Mouse (Mus musculus) spleen, postnatal 4 days (tissue): ENCODE measurements around the gene Elane.
A peak's percentile ranks its signal among the peaks of the same experiment; 100 is the strongest.

Experiments
- DNase-seq, 2 experiments: peaks; one replicate each; pipeline ENCODE4 v3.0.0; 2022; ENCODE audit warnings: low spot score in 2 of 2

The Elane gene

GRCm38 (mm10) chr10:79886054-79886453 is at the start of gene Elane:
Gene Elane (plus strand): TSS chr10:79886247.
- DNase-seq, result no peak

- DNase-seq, result no peak
These were observed 49.1 kb upstream of the Elane start for GRCm38 (mm10) chr10:79836918-79837317.

GRCm38 (mm10) chr10:79838151-79838550 is 47.9 kb upstream of the Elane start:
- no peak for DNase-seq

DNA sequence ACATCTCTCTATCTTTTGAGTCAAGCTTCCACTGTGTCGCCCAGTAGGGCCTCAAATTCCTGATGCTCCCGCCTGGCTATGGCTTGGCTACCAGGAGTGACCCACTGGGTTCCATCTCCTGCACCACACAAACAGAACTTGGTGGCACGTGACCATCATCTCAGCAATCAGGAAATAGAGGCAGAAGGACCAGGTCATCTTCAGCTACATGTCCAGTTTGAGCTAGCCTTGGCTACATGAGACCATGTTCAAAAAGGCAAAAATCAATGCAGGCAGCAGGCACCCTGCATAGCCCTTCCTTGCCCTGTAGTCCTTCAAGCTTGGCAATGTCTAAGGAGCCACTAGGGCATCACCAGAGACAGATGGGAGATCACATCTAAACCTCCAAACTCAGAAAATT is 46.0 kb upstream of the Elane start:
- no peak for DNase-seq

GRCm38 (mm10) chr10:79840644-79841551 is 45.1 kb upstream of the Elane start:
- no peak for DNase-seq

- no peak for DNase-seq
These were observed 43.7 kb upstream of the Elane start for GRCm38 (mm10) chr10:79842322-79842721.

- DNase-seq, result no peak
These were observed 42.6 kb upstream of the Elane start for GRCm38 (mm10) chr10:79843476-79843875.

DNA sequence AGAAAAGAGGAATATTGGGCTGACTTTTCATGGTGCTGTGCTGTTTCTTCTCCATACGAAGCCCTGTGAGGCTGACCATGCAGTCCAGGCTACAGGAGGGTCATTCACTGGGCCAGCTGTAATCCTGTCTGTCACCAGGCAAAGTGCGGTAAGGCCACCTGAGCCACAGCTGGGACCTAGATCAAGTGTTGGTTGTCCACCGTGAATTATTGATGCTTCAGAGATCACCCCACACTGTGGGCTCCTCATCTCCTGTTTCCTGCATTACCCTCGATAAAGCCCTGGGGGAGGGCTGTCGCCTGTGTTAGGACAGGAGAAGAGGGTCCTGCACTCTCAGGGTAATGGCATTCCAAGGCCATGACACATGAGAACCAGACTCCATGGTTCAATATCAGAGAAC is 39.5 kb upstream of the Elane start:
- no peak for DNase-seq

DNA sequence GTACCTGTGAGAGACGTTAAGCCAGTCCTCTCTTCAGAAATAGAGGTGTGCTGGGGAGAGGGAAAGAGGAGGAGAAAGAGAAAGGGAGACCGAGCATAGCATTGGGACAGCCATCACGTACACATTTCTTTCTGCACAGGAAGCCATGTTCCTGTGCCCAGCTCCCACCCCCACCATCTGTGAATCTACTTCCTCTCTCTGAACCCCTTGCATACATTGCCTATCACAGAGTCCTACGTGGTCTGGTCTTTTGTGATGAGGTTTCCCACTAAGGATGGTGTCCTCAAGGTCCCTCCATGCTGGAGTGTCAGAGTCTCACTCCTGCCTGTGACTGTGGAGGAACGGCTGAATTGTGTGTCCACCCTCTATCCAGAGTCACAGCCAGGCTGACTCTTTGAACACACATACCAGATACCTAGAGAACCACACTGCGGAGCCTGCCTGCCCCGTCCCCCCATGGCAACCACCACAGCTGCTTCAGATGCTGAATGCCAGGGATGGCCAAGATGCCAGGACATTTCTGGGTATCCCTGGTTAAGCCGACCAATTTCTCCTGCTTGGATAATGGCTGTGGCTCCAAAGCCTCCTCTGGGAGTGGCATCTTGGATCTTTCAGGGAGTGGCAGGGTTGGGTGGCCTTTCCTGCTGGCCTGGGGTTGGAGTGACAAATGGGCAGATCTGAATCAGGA is 36.0 kb upstream of the Elane start:
- no peak for DNase-seq

DNA sequence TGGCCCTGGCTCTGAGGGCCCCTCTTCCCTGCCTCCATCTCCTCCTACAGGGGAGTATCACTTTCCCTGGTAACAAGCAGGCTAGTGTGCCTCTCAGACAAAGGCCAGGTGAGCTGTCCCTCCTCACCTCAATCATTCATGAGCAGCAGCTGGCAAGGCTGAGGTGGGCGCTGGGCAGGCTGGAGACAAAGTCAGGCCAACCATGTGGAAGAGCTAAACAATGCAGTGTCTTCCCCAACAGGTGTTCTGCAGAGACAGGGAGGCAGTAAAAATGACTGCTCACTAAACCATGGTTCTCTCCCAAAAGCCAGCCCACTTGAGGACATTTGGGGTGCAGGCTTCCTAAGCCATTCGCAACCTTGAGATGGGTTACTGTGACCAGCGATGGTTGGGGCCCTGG is 34.4 kb upstream of the Elane start:
- DNase-seq, result no peak

DNA sequence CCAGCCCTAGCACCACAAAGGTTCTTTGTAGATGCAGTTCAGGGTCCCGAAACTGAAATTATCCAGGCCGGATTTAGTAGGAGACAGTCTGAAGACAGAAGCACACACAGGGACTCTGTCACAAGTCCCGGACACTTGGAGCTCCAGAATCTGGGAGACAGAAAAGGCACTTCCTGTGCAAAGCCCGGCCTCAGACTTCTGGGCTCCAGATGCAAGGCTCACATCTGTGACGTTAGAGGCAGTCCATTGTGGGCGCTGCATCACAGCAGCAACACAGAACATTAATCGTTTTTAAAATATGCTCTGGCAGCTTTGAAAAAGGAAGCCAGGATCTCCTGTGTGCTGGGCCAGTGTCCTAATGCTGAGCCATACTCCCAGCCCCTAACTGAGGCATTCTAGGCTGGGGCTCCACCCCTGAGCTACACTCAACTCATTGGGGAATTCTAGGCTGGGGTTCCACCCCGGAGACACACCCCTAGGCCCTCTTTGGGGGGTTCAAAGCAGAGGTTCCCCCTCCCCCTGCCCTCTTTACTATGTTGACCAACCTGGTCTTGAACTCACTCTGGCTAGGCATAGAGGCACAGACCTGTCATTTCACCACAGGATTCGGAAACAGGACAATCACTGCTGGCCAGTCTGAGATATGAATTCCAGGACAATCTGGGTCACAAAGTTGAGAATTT is 33.8 kb upstream of the Elane start:
- DNase-seq, result no peak

- DNase-seq, result no peak
These were observed 33.2 kb upstream of the Elane start for GRCm38 (mm10) chr10:79852827-79853226.

DNA sequence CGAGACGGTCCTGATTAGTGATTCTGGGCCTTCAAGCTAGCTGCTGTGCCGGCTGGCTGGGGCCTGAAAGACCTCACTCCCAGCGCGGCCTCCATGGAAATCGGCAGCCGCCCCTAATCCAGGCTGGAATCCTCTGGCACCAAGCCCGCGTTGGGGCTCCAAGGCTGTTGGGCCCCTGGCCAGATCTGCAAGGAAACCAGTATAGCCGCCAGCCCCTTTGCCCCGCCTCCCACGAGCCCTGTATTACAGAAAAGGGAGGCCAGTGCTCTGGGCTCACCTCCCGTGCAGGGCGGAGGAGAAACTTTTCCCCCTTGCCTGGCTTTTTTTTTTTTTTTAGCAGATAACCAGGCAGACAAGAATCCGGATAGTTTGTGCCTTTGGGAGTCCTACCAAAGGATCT is 32.7 kb upstream of the Elane start:
- DNase-seq, result peak; percentile 77 to 85

DNA sequence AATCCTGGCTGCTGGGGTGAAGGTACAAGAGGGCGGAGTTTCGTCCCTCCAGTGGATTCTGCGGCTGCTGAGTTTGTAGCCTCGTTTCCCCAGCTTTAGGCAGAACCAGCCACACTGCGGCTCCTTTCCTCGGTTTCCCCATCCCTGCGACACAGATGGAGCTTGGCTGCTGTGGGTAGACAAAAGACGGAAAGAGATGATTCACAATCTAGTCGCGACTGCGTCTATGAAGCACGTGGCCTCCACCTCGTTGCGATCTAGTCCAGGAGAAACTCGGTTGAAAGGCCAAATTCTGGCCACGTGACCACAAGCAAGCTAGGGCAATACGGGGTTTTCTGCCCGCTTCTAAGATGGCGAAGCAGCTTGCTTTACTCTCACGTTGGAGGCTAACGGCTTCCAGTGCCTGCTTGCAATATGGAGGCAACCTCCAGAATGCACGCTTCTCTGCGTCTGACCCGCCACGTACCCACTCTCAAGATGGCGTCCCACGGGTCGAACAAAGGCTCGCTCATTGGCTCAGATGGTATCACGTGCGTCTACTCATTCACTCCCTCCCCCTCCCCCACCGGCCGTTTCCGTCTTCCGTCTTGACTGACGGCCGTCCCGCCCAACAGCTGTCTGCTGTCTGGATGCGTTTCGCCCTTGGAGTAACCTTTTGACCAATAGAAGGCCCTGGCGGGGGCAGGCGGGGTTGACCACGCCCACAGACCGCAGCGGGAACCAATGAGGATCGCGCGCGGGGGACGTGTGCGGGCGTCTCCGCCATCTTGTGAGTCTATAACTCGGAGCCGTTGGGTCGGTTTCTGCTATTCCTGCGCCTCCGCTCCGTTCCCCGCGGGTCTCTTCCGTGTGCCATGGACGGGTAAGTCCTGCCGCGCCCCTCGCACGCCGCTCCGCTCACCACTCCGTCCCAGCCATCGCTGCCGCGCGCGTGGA is 31.9 kb upstream of the Elane start, which contains the start of gene Ptbp1:
Gene Ptbp1, plus strand, starts transcription at position 568 of the 936 bp plus-strand sequence.
- peak; percentile 99 to 100 for DNase-seq

- peak; percentile 71 to 88 for DNase-seq
These were observed 31.1 kb upstream of the Elane start for GRCm38 (mm10) chr10:79854801-79855541.

GRCm38 (mm10) chr10:79855558-79856184 is 30.4 kb upstream of the Elane start:
- DNase-seq, result peak; percentile 42 to 72

DNA sequence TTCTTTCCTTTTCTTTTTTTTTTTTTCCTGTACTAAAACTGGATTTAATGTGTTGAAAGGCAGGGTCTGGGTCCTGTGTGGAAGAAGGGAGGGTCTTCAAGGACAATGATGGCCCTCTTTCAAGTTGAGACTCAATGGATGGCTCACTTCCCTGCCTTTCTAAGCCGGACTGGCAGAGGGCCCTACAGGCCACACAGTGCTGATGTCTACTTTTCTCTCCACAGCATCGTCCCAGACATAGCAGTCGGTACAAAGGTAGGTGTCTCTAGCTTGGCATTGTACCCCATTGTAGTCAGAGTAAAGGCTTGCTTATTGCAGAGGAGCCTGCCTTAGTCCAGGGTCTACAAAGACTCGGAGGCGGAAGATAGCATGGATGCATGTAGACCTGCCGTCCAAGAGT is 29.8 kb upstream of the Elane start:
- no peak for DNase-seq

DNA sequence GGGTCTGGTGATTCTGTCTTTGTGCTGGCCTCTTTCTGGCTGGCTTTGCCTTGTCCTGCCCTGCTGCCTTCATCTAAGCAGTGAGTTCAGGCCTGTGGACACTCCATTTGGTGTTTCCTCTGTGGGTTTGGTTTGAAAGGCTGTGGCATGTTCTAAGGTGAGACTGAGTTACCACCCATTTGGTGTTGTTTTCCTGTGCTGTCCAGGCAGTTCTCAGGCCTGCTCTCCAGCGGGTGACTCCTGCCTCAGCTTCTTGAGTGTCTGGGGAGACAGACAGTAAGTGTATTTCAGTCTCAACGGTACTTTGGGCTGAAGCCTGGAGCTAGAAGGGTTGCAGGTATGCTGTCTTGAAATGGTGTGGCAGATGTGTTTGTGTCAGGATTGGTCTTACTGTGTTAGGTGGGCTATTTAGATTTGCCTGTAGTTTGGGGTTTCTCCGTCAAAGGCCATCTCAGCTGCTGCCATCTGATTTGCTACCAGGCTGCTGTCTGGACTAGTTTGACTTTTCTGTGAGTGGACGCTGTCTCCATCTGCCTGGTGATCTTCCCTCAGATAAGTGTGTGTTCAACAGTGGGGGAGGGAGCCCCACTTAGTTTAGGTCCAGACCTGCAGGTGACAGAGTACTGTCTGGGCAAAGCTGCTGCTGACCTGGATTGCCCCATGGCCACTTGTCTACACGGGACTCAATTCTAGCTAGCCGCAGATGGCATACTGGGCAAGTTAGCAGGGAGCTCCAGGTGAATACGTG is 29.2 kb upstream of the Elane start:
- no peak for DNase-seq

DNA sequence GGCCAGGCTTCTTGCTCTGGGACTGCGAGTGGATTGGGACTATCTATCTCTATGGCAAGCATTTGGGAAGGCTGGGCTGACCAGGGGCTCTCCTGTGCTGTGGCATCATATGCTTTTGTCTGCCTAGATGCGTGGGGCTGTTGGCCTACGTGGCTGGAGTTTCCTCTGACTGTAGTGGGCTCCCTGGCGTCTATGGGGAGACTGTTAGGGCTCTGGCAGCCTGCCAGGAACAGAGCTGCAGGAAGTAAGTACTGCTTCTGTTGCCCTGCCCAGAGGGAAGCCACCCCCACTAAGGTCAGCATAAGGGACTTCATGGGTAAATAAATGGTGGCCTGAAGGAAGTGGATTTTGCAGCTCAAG is 28.6 kb upstream of the Elane start:
- peak; percentile 57 to 81 for DNase-seq
